Mouse (Mus musculus): ENCODE data around the gene Dlx4. TPM values are rescaled to one million over a fixed set of nuclear protein-coding genes. Genes with fewer than 3 reads are reported as not detected.

The Dlx4 gene
- polyA plus RNA-seq (2012; rRNA removed; ENCODE audit: low replicate concordance), result 0.27 and 0.43 TPM in 2 replicates

DNA sequence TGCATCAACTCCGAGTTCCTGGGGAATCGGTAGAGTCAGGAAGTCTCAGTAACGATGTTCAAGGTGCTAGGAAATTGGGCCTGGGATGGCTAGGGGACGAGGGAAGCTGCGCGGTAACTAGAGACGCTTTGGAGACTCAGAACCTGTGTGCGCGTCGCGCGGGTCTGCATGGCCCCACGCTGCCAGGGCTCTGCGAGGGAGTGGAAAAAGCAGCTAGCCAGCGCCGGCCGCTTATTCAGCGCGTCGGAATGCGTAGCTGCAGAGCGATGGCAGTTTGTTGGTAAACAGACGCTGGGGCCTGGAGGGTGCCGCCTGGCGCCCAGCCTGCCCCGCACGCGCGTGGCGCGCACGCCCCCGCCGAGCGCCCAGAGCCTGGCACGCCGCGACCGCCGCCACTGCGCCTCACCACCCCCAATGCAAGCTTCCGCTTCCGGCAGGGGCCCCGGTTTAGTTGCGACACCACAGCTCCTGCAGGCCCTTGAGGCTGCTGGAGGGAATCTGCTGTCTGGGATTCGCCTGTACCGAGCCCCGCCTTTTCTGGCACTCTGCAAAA, at the start of gene Dlx4:
TSS of gene Dlx4 (minus strand) at position 413 of the 553 bp plus-strand sequence.

DNA sequence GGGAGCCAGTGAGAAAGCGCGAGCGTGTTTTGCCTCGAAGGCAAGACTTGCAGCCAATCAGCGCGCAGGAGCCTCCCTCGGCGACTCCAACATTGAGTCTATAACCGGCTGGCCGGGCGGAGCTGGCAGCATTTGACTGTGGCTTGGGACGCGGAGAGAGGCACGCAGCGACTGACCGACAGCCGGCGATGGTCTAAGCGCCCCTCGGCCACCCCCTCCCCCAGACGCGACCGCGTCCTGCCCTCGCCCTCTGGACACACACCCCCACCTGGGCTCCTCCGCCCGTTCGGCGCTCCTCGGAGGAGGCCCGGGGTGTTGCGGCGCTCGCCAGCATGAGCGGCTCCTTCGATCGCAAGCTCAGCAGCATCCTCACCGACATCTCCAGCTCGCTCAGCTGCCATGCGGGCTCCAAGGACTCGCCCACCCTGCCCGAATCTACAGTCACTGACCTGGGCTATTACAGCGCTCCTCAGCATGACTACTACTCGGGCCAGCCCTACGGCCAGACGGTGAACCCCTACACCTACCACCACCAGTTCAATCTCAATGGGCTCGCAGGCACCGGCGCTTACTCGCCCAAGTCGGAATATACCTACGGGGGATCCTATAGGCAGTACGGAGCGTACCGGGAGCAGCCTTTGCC, 26.0 kb downstream of the Dlx4 start, which contains the start of gene Dlx3:
TSS of gene Dlx3 (plus strand) at position 130 of the 643 bp plus-strand sequence.

Other genes with a start within 250 kb of the Dlx4 start
- gene Col1a1, start 210.0 kb downstream of the Dlx4 start, polyA plus RNA-seq (2012; rRNA removed; ENCODE audit: low replicate concordance), result 205 and 642 TPM in 2 replicates
- gene Hils1, start 178.7 kb downstream of the Dlx4 start, polyA plus RNA-seq (2012; rRNA removed; ENCODE audit: low replicate concordance), result not detected in 2 replicates
- 2.6 and 16.3 TPM in 2 replicates for gene Sgca, start 169.9 kb downstream of the Dlx4 start, polyA plus RNA-seq (2012; rRNA removed; ENCODE audit: low replicate concordance)
- gene Ppp1r9b, start 155.2 kb downstream of the Dlx4 start, polyA plus RNA-seq (2012; rRNA removed; ENCODE audit: low replicate concordance), result 58.5 and 68.7 TPM in 2 replicates
- gene Samd14, start 136.4 kb downstream of the Dlx4 start, polyA plus RNA-seq (2012; rRNA removed; ENCODE audit: low replicate concordance), result 2.4 and 19.4 TPM in 2 replicates
- gene Pdk2, start 104.9 kb downstream of the Dlx4 start, polyA plus RNA-seq (2012; rRNA removed; ENCODE audit: low replicate concordance), result 84.5 and 117 TPM in 2 replicates
- gene Itga3, start 69.5 kb downstream of the Dlx4 start, polyA plus RNA-seq (2012; rRNA removed; ENCODE audit: low replicate concordance), result 10.6 and 43.9 TPM in 2 replicates
- gene Dlx3, start 26.1 kb downstream of the Dlx4 start, polyA plus RNA-seq (2012; rRNA removed; ENCODE audit: low replicate concordance), result 0.07 and 0.21 TPM in 2 replicates
- 0.14 TPM in 1 of 2 replicates, not detected in the other for gene Tac4, start 115.3 kb upstream of the Dlx4 start, polyA plus RNA-seq (2012; rRNA removed; ENCODE audit: low replicate concordance)
- gene Kat7, start 164.0 kb upstream of the Dlx4 start, polyA plus RNA-seq (2012; rRNA removed; ENCODE audit: low replicate concordance), result 38.0 and 44.5 TPM in 2 replicates
- 29.5 and 47.0 TPM in 2 replicates for gene Fam117a, start 190.8 kb upstream of the Dlx4 start, polyA plus RNA-seq (2012; rRNA removed; ENCODE audit: low replicate concordance)
- 84.1 and 112 TPM in 2 replicates for gene Slc35b1, start 238.4 kb upstream of the Dlx4 start, polyA plus RNA-seq (2012; rRNA removed; ENCODE audit: low replicate concordance)

Data from subcutaneous adipose tissue, adult 2 months (tissue).